Mouse (Mus musculus) MEL (cell line): Measurements from ENCODE around the gene Accs. TPM values are rescaled to one million over a fixed set of nuclear protein-coding genes. Genes with fewer than 3 reads are reported as not detected.

ENCODE experiments used
- DNase-seq: peaks from one replicate; pipeline ENCODE4 v3.0.0; 2011; ENCODE audit warnings: low read depth, low spot score
- H3K27ac ChIP-seq: 2 replicates; pipeline ENCODE4 v1.5.1; 2012; ENCODE audit warnings: low read depth, mild to moderate bottlenecking, control low read depth, low read length, moderate library complexity; ENCODE audit not compliant: control insufficient read depth
- H3K27me3 ChIP-seq, 2 experiments: fragments of 150-350 bp in 1 of 2; sonication (generic) in 1 of 2; 2 replicates each; pipeline ENCODE4 v1.6.1; 2012; ENCODE audit warnings: low read length in 2 of 2, mild to moderate bottlenecking in 2 of 2, improper control_type of control experiment in 1 of 2, moderate library complexity in 1 of 2; ENCODE audit not compliant: insufficient read depth in 2 of 2, control insufficient read depth in 1 of 2
- H3K36me3 ChIP-seq, 2 experiments: 2 replicates each; pipeline ENCODE4 v1.6.1; 2012 to 2014; ENCODE audit warnings: low read length in 2 of 2, improper control_type of control experiment in 1 of 2, inconsistent platforms in 1 of 2, mild to moderate bottlenecking in 1 of 2; ENCODE audit not compliant: insufficient read depth in 2 of 2, control insufficient read depth in 1 of 2
- H3K4me1 ChIP-seq, 2 experiments: fragments of 150-350 bp in 1 of 2; sonication (generic) in 1 of 2; 2 replicates each; pipeline ENCODE4 v1.6.1; 2012; ENCODE audit warnings: low read length in 2 of 2, improper control_type of control experiment in 1 of 2, mild to moderate bottlenecking in 1 of 2; ENCODE audit not compliant: insufficient read depth in 2 of 2, control insufficient read depth in 1 of 2
- H3K4me3 ChIP-seq, 2 experiments: fragments of 150-350 bp in 1 of 2; sonication (generic) in 1 of 2; 2 replicates each; pipeline ENCODE4 v1.5.1; 2012; ENCODE audit warnings: low read depth in 2 of 2, low read length in 2 of 2, mild to moderate bottlenecking in 2 of 2, moderate library complexity in 2 of 2, control low read depth in 1 of 2, improper control_type of control experiment in 1 of 2; ENCODE audit not compliant: control insufficient read depth in 1 of 2, insufficient read depth in 1 of 2
- H3K79me2 ChIP-seq: 2 replicates; pipeline ENCODE4 v1.6.1; 2012; ENCODE audit warnings: mild to moderate bottlenecking, low read length, moderate library complexity; ENCODE audit not compliant: control insufficient read depth, poor library complexity, insufficient read depth
- H3K9ac ChIP-seq: 2 replicates; pipeline ENCODE4 v1.6.1; 2012; ENCODE audit warnings: low read depth, mild to moderate bottlenecking, control low read depth, low read length, moderate library complexity; ENCODE audit not compliant: control insufficient read depth, poor library complexity, severe bottlenecking
- H3K9me3 ChIP-seq: fragments of 150-350 bp; sonication (generic); replicated peaks from 2 replicates; pipeline ENCODE4 v1.6.1; 2012; ENCODE audit warnings: mild to moderate bottlenecking, low read length, improper control_type of control experiment, moderate library complexity; ENCODE audit not compliant: insufficient read depth
- CHD1 ChIP-seq: IDR thresholded peaks from 2 replicates; pipeline ENCODE4 v1.6.1; 2012; ENCODE audit warnings: low read depth, mild to moderate bottlenecking, inconsistent platforms, low read length, improper control_type of control experiment
- CHD2 ChIP-seq: IDR thresholded peaks from 2 replicates; pipeline ENCODE4 v1.6.1; 2011; ENCODE audit warnings: low read length, improper control_type of control experiment
- CTCF ChIP-seq, 3 experiments: IDR thresholded peaks in 2 of 3; conservative IDR thresholded peaks in 1 of 3; 2 replicates each; pipeline ENCODE4 v1.5.1; 2011 to 2012; ENCODE audit warnings: low read length in 3 of 3, low read depth in 2 of 3, mild to moderate bottlenecking in 2 of 3, improper control_type of control experiment in 1 of 3, inconsistent platforms in 1 of 3, mixed read lengths in 1 of 3, moderate library complexity in 1 of 3; ENCODE audit not compliant: control insufficient read depth in 1 of 3, insufficient read depth in 1 of 3, poor library complexity in 1 of 3, severe bottlenecking in 1 of 3
- E2F4 ChIP-seq: IDR thresholded peaks from 2 replicates; pipeline ENCODE4 v1.6.1; 2011; ENCODE audit warnings: low read depth, low read length, improper control_type of control experiment, borderline replicate concordance
- EP300 ChIP-seq, 2 experiments: IDR thresholded peaks; 2 replicates each; pipeline ENCODE4 v1.6.1; 2011; ENCODE audit warnings: improper control_type of control experiment in 2 of 2, low read length in 2 of 2, low read depth in 1 of 2, mild to moderate bottlenecking in 1 of 2
- ETS1 ChIP-seq: IDR thresholded peaks from 2 replicates; pipeline ENCODE4 v1.6.1; 2012; ENCODE audit warnings: low read depth, mild to moderate bottlenecking, inconsistent platforms, low read length, improper control_type of control experiment, moderate library complexity
- GABPA ChIP-seq: IDR thresholded peaks from 2 replicates; pipeline ENCODE4 v1.6.1; 2012; ENCODE audit warnings: low read depth, mild to moderate bottlenecking, inconsistent platforms, low read length, improper control_type of control experiment, moderate library complexity
- HCFC1 ChIP-seq: IDR thresholded peaks from 2 replicates; pipeline ENCODE4 v1.6.1; 2012; ENCODE audit warnings: low read depth, mild to moderate bottlenecking, inconsistent platforms, low read length, improper control_type of control experiment, moderate library complexity
- JUND ChIP-seq: IDR thresholded peaks from 2 replicates; pipeline ENCODE4 v1.6.1; 2011; ENCODE audit warnings: low read depth, mild to moderate bottlenecking, improper control_type of control experiment, low read length
- MAFK ChIP-seq: IDR thresholded peaks from 2 replicates; pipeline ENCODE4 v1.6.1; 2011; ENCODE audit warnings: low read depth, mild to moderate bottlenecking, low read length, improper control_type of control experiment, borderline replicate concordance
- MEF2A ChIP-seq: IDR thresholded peaks from 2 replicates; pipeline ENCODE4 v1.6.1; 2014; ENCODE audit warnings: low read depth, mild to moderate bottlenecking, inconsistent platforms, low read length, improper control_type of control experiment; ENCODE audit not compliant: poor library complexity, insufficient replicate concordance, severe bottlenecking; ENCODE audit errors: extremely low read depth
- MYC ChIP-seq: IDR thresholded peaks from 2 replicates; pipeline ENCODE4 v1.6.1; 2011; ENCODE audit warnings: low read depth, mild to moderate bottlenecking, low read length, improper control_type of control experiment, moderate library complexity
- NELFE ChIP-seq: IDR thresholded peaks from 2 replicates; pipeline ENCODE4 v1.6.1; 2011; ENCODE audit warnings: low read depth, low read length, improper control_type of control experiment
- NRF1 ChIP-seq: IDR thresholded peaks from 2 replicates; pipeline ENCODE4 v1.6.1; 2014; ENCODE audit warnings: low read depth, mild to moderate bottlenecking, inconsistent platforms, low read length, improper control_type of control experiment, moderate library complexity; ENCODE audit not compliant: poor library complexity, insufficient read depth, severe bottlenecking
- TAL1 ChIP-seq: IDR thresholded peaks from 2 replicates; pipeline ENCODE4 v1.6.1; 2012; ENCODE audit warnings: mild to moderate bottlenecking, inconsistent platforms, low read length, moderate library complexity, mixed read lengths
- TCF12 ChIP-seq: IDR thresholded peaks from 2 replicates; pipeline ENCODE4 v1.6.1; 2014; ENCODE audit warnings: low read depth, mild to moderate bottlenecking, inconsistent platforms, low read length, improper control_type of control experiment, moderate library complexity
- ZC3H11A ChIP-seq: IDR thresholded peaks from 2 replicates; pipeline ENCODE4 v1.6.1; 2012; ENCODE audit warnings: low read depth, mild to moderate bottlenecking, inconsistent platforms, low read length, improper control_type of control experiment
- ZNF384 ChIP-seq: IDR thresholded peaks from 2 replicates; pipeline ENCODE4 v1.6.1; 2012; ENCODE audit warnings: low read depth, mild to moderate bottlenecking, inconsistent platforms, low read length, improper control_type of control experiment
- polyA plus RNA-seq, 2 experiments: library from polyadenylated mRNA; stranded (reverse) in 1 of 2; unstranded in 1 of 2; fragments of >175 nt in 1 of 2; fragments of >200 nt in 1 of 2; gene quantifications; 2 replicates each; pipeline versions ENCODE4 v1.2.1 to v1.2.4; 2012; ENCODE audit warnings: low replicate concordance in 2 of 2, low read depth in 1 of 2; ENCODE audit not compliant: insufficient read length in 2 of 2, insufficient read depth in 1 of 2, missing spikeins in 1 of 2
- total RNA-seq: library from RNA; depleted of rRNA; stranded (reverse); fragments of 300-350 nt; gene quantifications from 2 replicates; pipeline ENCODE4 v1.2.3, GENCODE M21; 2012

The Accs gene
- total and polyA plus RNA-seq, 3 experiments: 1.0 to 4.5 TPM; not detected in 1

GRCm38 (mm10) chr2:93822045-93822749 is 27.5 kb downstream of the Accs start, which contains the start of gene Ext2 (continued):
- TF ChIP-seq CTCF (IDR thresholded peaks at IDR 0.05 in 2 of 3, conservative IDR thresholded peaks at IDR 0.05 in 1 of 3; ENCODE audit: control insufficient read depth in 1 of 3, insufficient read depth in 1 of 3, low read depth in 2 of 3, low read length in 3 of 3, poor library complexity in 1 of 3, severe bottlenecking in 1 of 3) (peak; percentile 86 to 96 (median 93)), EP300 (IDR thresholded peaks at IDR 0.05; ENCODE audit: low read depth in 1 of 2, low read length in 2 of 2) (no peak), CHD2 (no peak)

GRCm38 (mm10) chr2:93817791-93818190 is 32.0 kb downstream of the Accs start:
- H3K27me3 ChIP-seq: no peaks in the 10 kb centered on the region
- H3K27ac ChIP-seq: no peak overlapping the region
- peaks cover 1% of the 10 kb centered on the region for H3K79me2 ChIP-seq
- no peaks in the 10 kb centered on the region; a peak in 2 of 4 replicates for H3K36me3 ChIP-seq
- TF ChIP-seq TAL1 (no peak), CHD1 (no peak), CTCF (IDR thresholded peaks at IDR 0.05 in 2 of 3, conservative IDR thresholded peaks at IDR 0.05 in 1 of 3; ENCODE audit: control insufficient read depth in 1 of 3, insufficient read depth in 1 of 3, low read depth in 2 of 3, low read length in 3 of 3, poor library complexity in 1 of 3, severe bottlenecking in 1 of 3) (no peak), MYC (no peak), EP300 (IDR thresholded peaks at IDR 0.05; ENCODE audit: low read depth in 1 of 2, low read length in 2 of 2) (peak in 1 of 2 experiments; percentile 33; a peak in 2 of 4 replicates), E2F4 (no peak), ZNF384 (peak; percentile 44; the same call in 1 of the 2 replicates), GABPA (no peak), ETS1 (no peak), TCF12 (peak; percentile 29; the same call in 1 of the 2 replicates), HCFC1 (no peak)
- no peaks in the 10 kb centered on the region for H3K9me3 ChIP-seq
- no peak overlapping the region for H3K9ac ChIP-seq
- H3K4me1 ChIP-seq: peaks cover 3 to 14% of the 10 kb centered on the region in 2 experiments; a peak in 3 of 4 replicates
- DNase-seq: peak; percentile 51
- H3K4me3 ChIP-seq: no peak overlapping the region

GRCm38 (mm10) chr2:93813343-93813742 is 36.4 kb downstream of the Accs start:
- no peak overlapping the region for H3K27ac ChIP-seq
- TF ChIP-seq MAFK: no peak
- no peak for TF ChIP-seq MEF2A
- TF ChIP-seq NRF1: no peak
- no peak for TF ChIP-seq NELFE
- no peak for TF ChIP-seq E2F4
- TF ChIP-seq JUND: no peak
- no peak for TF ChIP-seq ZNF384
- TF ChIP-seq ZC3H11A: no peak
- TF ChIP-seq TCF12: no peak
- no peak for TF ChIP-seq GABPA
- no peak for TF ChIP-seq TAL1
- peaks cover 0 to 3% of the 10 kb centered on the region in 2 experiments; a peak in 2 of 4 replicates for H3K36me3 ChIP-seq
- H3K4me3 ChIP-seq: no peak overlapping the region
- no peaks in the 10 kb centered on the region for H3K27me3 ChIP-seq
- no peaks in the 10 kb centered on the region for H3K9me3 ChIP-seq
- peaks cover 3 to 5% of the 10 kb centered on the region in 2 experiments; a peak in 3 of 4 replicates for H3K4me1 ChIP-seq
- H3K9ac ChIP-seq: no peak overlapping the region
- H3K79me2 ChIP-seq: no peaks in the 10 kb centered on the region; the same call in 1 of the 2 replicates
- no peak for DNase-seq
